Mouse (Mus musculus) liver (tissue): ENCODE data around the gene Ctnnd1.
"Not testable (repeated sequence)": the region's sequence is repeated elsewhere in the genome, so short reads cannot be mapped to it uniquely, and the experiment has no call there.

ENCODE experiments used
- DNase-seq: peaks from one replicate; pipeline ENCODE4 v3.0.0-alpha.2; 2020; ENCODE audit warnings: mixed read lengths

The Ctnnd1 gene

GRCm38 (mm10) chr2:84650464-84651195, at the start of gene Ctnnd1:
TSS of gene Ctnnd1 (minus strand) at chr2:84650765.
- DNase-seq = peak; percentile 81

GRCm38 (mm10) chr2:84695007-84695695, 44.6 kb upstream of the Ctnnd1 start:
- DNase-seq = no peak

- no peak for DNase-seq
Measured at GRCm38 (mm10) chr2:84690050-84690449, 39.5 kb upstream of the Ctnnd1 start.

GRCm38 (mm10) chr2:84688080-84688844, 37.7 kb upstream of the Ctnnd1 start:
- DNase-seq = no peak

- DNase-seq = peak; percentile 74
Measured at GRCm38 (mm10) chr2:84682605-84683183, 32.1 kb upstream of the Ctnnd1 start.

- peak; percentile 47 for DNase-seq
Measured at GRCm38 (mm10) chr2:84679016-84679415, 28.5 kb upstream of the Ctnnd1 start, which contains the start of gene Tmx2. TSS of gene Tmx2 (minus strand) at chr2:84679140.

- DNase-seq = peak; percentile 93
Measured at GRCm38 (mm10) chr2:84677968-84678880, 27.7 kb upstream of the Ctnnd1 start, which contains the start of the genes Gm28635 and Med19. TSS of gene Gm28635 (minus strand) at chr2:84678041. TSS of gene Med19 (plus strand) at chr2:84678402.

- no peak for DNase-seq
Measured at GRCm38 (mm10) chr2:84677270-84677967, 26.9 kb upstream of the Ctnnd1 start.

- DNase-seq = not testable (repeated sequence)
Measured at GRCm38 (mm10) chr2:84671535-84671934, 21.0 kb upstream of the Ctnnd1 start.

GRCm38 (mm10) chr2:84670569-84670933, 20.0 kb upstream of the Ctnnd1 start, which contains the start of gene Selenoh:
TSS of gene Selenoh (minus strand) at chr2:84670770.
- peak; percentile 90 for DNase-seq

- DNase-seq = peak; percentile 59
Measured at GRCm38 (mm10) chr2:84669828-84670568, 19.4 kb upstream of the Ctnnd1 start.

- no peak for DNase-seq
Measured at GRCm38 (mm10) chr2:84666081-84666480, 15.5 kb upstream of the Ctnnd1 start.

GRCm38 (mm10) chr2:84662866-84663265, 12.3 kb upstream of the Ctnnd1 start:
- DNase-seq = peak; percentile 77

GRCm38 (mm10) chr2:84660253-84660652, 9.7 kb upstream of the Ctnnd1 start:
- DNase-seq = peak; percentile 39

GRCm38 (mm10) chr2:84658806-84659205, 8.2 kb upstream of the Ctnnd1 start, which contains the start of gene Btbd18:
TSS of gene Btbd18 (plus strand) at chr2:84659079.
- no peak for DNase-seq

GRCm38 (mm10) chr2:84655864-84656263, 5.3 kb upstream of the Ctnnd1 start:
- no peak for DNase-seq

GRCm38 (mm10) chr2:84653354-84653753, 2.8 kb upstream of the Ctnnd1 start:
- no peak for DNase-seq

GRCm38 (mm10) chr2:84649674-84650073, 891 bp downstream of the Ctnnd1 start:
- peak; percentile 69 for DNase-seq

- no peak for DNase-seq
Measured at GRCm38 (mm10) chr2:84648369-84648768, 2.2 kb downstream of the Ctnnd1 start.

- no peak for DNase-seq
Measured at GRCm38 (mm10) chr2:84647051-84647568, 3.5 kb downstream of the Ctnnd1 start.
